Mouse (Mus musculus) erythroblast, embryonic 14.5 days (primary cell): ENCODE data around the gene Xxylt1.

Source experiments
- GATA1 ChIP-seq: IDR thresholded peaks from 2 replicates; pipeline ENCODE4 v1.6.1; 2012; ENCODE audit warnings: low read length, inconsistent platforms, mixed read lengths
- TAL1 ChIP-seq: IDR thresholded peaks from 3 replicates; pipeline ENCODE4 v1.6.1; 2012; ENCODE audit warnings: low read length, inconsistent platforms, mixed read lengths

GRCm38 (mm10) chr16:30922548-30922947 lies 158.7 kb downstream of the Xxylt1 start:
- TF ChIP-seq GATA1 (no peak), TAL1 (no peak)
